ENCODE assay signal across 17 mouse cellular contexts in genomic region chr3:36202932-36203331, GRCm38 (mm10). TPM values are rescaled to one million over a fixed set of nuclear protein-coding genes. Genes with fewer than 3 reads are reported as not detected.
DNase-seq lines count a peak whose midpoint lies in the region; ATAC-seq and TF ChIP-seq lines count a peak whose summit lies in the region.
"Had no signal": no experiment of that assay in that cellular context is flagged by ENCODE, and none has a peak within 500 bp of the region (broad histone marks: within the 10 kb centered on the region; RNA-seq: fewer than 3 reads in every experiment).

No protein-coding gene starts in this region.

- 66% methylated on average over 7 of the region's 7 CpGs for WGBS in forebrain, embryonic 15.5 days
- 88% methylated on average over 7 of the region's 7 CpGs for WGBS in forebrain, embryonic 10.5 days
- 76% methylated on average over 7 of the region's 7 CpGs for WGBS in midbrain, embryonic 15.5 days

- intact Hi-C loops in left cerebral cortex, postnatal 4 days (cut with DNase I) = no loop called here
- intact Hi-C loops in left cerebral cortex, adult 2 months (cut with DNase I) = no loop called here
- intact Hi-C loops in gastrocnemius, adult 2 months (cut with DNase I) = no loop called here

- H3K27ac ChIP-seq in forebrain, embryonic 15.5 days (replicated peaks) = no peak overlapping the region
- no peak overlapping the region for H3K27ac ChIP-seq in forebrain, embryonic 10.5 days
- H3K27ac ChIP-seq in left cerebral cortex, adult 2 months = peak overlapping the region; percentile 24; the same call in 1 of the 2 replicates
- H3K27ac ChIP-seq in midbrain, embryonic 15.5 days = no peak overlapping the region
- H3K27ac ChIP-seq in gastrocnemius, adult 2 months = no peak overlapping the region
- H3K27ac ChIP-seq: heart, embryonic 13.5 days; hindbrain, embryonic 14.5 days; liver, embryonic 13.5 days had no signal

- H3K4me1 ChIP-seq in forebrain, embryonic 15.5 days = no peaks in the 10 kb centered on the region
- H3K4me1 ChIP-seq in forebrain, embryonic 10.5 days = no peaks in the 10 kb centered on the region
- no peaks in the 10 kb centered on the region for H3K4me1 ChIP-seq in midbrain, embryonic 15.5 days
- H3K4me1 ChIP-seq: heart, embryonic 13.5 days; liver, embryonic 13.5 days had no signal

- peak; percentile 84 for ATAC-seq in forebrain, embryonic 15.5 days (replicated peaks)
- no peak for ATAC-seq in midbrain, embryonic 15.5 days (replicated peaks)

- no peak overlapping the region for H3K9ac ChIP-seq in forebrain, embryonic 15.5 days (replicated peaks)
- no peak overlapping the region for H3K9ac ChIP-seq in midbrain, embryonic 15.5 days
- H3K9ac ChIP-seq: heart, embryonic 13.5 days; hindbrain, embryonic 14.5 days; liver, embryonic 13.5 days had no signal

- H3K4me3 ChIP-seq in forebrain, embryonic 15.5 days = no peak overlapping the region
- H3K4me3 ChIP-seq in forebrain, embryonic 10.5 days = no peak overlapping the region
- no peak overlapping the region for H3K4me3 ChIP-seq in left cerebral cortex, adult 2 months
- no peak overlapping the region for H3K4me3 ChIP-seq in midbrain, embryonic 15.5 days
- H3K4me3 ChIP-seq in gastrocnemius, adult 2 months = no peak overlapping the region
- H3K4me3 ChIP-seq: heart, embryonic 13.5 days; liver, embryonic 13.5 days had no signal

- no peak overlapping the region for H3K4me2 ChIP-seq in forebrain, embryonic 15.5 days (replicated peaks)
- no peak overlapping the region for H3K4me2 ChIP-seq in midbrain, embryonic 15.5 days
- H3K4me2 ChIP-seq: heart, embryonic 13.5 days; hindbrain, embryonic 14.5 days; liver, embryonic 13.5 days; midbrain, embryonic 11.5 days had no signal

- no peak for TF ChIP-seq CTCF in left cerebral cortex, adult 2 months (IDR thresholded peaks at IDR 0.05)
- TF ChIP-seq CTCF in gastrocnemius, adult 2 months (IDR thresholded peaks at IDR 0.05) = no peak

- H3K9me3 ChIP-seq in forebrain, embryonic 15.5 days = no peaks in the 10 kb centered on the region
- no peaks in the 10 kb centered on the region for H3K9me3 ChIP-seq in forebrain, embryonic 10.5 days
- H3K9me3 ChIP-seq in midbrain, embryonic 15.5 days = no peaks in the 10 kb centered on the region
- H3K9me3 ChIP-seq: heart, embryonic 13.5 days; liver, embryonic 13.5 days had no signal

- DNase-seq in forebrain, embryonic 10.5 days (ENCODE audit: extremely low spot score, low spot score) = no peak
- DNase-seq in left cerebral cortex, adult 11 months (ENCODE audit: low spot score) = peak; percentile 34
- DNase-seq in left cerebral cortex, postnatal 4 days = no peak
- DNase-seq in Muller cell, postnatal 12 days (ENCODE audit: inconsistent ontology term) = peak; percentile 88
- DNase-seq in left cerebral cortex, adult 2 months (ENCODE audit: extremely low spot score in 1 of 2, low spot score in 2 of 2) = no peak
- DNase-seq in gastrocnemius, adult 2 months = no peak
- DNase-seq: cerebellum, adult 11-12 months; gastrocnemius, postnatal 25 days; kidney, adult 8-10 months; liver, embryonic 13.5 days had no signal

- H3K27me3 ChIP-seq in forebrain, embryonic 15.5 days = no peaks in the 10 kb centered on the region
- H3K27me3 ChIP-seq in forebrain, embryonic 10.5 days (ENCODE audit: poor library complexity, severe bottlenecking) = no peaks in the 10 kb centered on the region
- no peaks in the 10 kb centered on the region for H3K27me3 ChIP-seq in midbrain, embryonic 15.5 days (replicated peaks)
- H3K27me3 ChIP-seq: heart, embryonic 13.5 days; liver, embryonic 13.5 days had no signal

- H3K36me3 ChIP-seq in forebrain, embryonic 15.5 days = no peaks in the 10 kb centered on the region
- no peaks in the 10 kb centered on the region for H3K36me3 ChIP-seq in forebrain, embryonic 10.5 days (replicated peaks)
- no peaks in the 10 kb centered on the region for H3K36me3 ChIP-seq in midbrain, embryonic 15.5 days (replicated peaks)
- H3K36me3 ChIP-seq: heart, embryonic 13.5 days; liver, embryonic 13.5 days had no signal

RNA-seq across cellular contexts. Expression of gene Qrfpr, which starts 19.2 kb away (rescaled TPM):
- polyA plus RNA-seq in forebrain, embryonic 15.5 days (2015; fragmentation: Nextera tagmentation; extraction: Ambion mirVana) = 2.1 and 3.0 TPM in 2 replicates
- 0.18 and 0.38 TPM in 2 replicates for polyA plus RNA-seq in forebrain, embryonic 10.5 days (2016; fragmentation: Nextera tagmentation; extraction: Ambion mirVana)
- under 1 TPM; 0.66 to 0.83 TPM for total RNA-seq in left cerebral cortex, postnatal 4 days (2021)
- 1 to 10 TPM; 4.6 to 4.7 TPM for total RNA-seq in left cerebral cortex, adult 2 months (2021)
- polyA plus RNA-seq in midbrain, embryonic 15.5 days (2015; fragmentation: Nextera tagmentation; extraction: Ambion mirVana) = 0.89 and 1.7 TPM in 2 replicates
- total RNA-seq in gastrocnemius, adult 2 months (2021) = not detected
- total RNA-seq: adrenal gland, postnatal 4 days; ES-E14; gastrocnemius, postnatal 25 days had no signal
- polyA plus RNA-seq: liver, embryonic 13.5 days; midbrain, embryonic 11.5 days had no signal

RNA-seq across cellular contexts. Expression of gene D3Ertd254e, which starts 52.1 kb away (rescaled TPM):
- polyA plus RNA-seq in forebrain, embryonic 15.5 days (2015; fragmentation: Nextera tagmentation; extraction: Ambion mirVana) = 13.6 and 16.6 TPM in 2 replicates
- polyA plus RNA-seq in forebrain, embryonic 10.5 days (2016; fragmentation: Nextera tagmentation; extraction: Ambion mirVana) = 7.7 and 8.4 TPM in 2 replicates
- total RNA-seq in left cerebral cortex, postnatal 4 days (2021) = 10 to 100 TPM; 23.2 to 23.4 TPM
- 10 to 100 TPM; 17.7 to 19.6 TPM for total RNA-seq in left cerebral cortex, adult 2 months (2021)
- polyA plus RNA-seq in midbrain, embryonic 15.5 days (2015; fragmentation: Nextera tagmentation; extraction: Ambion mirVana) = 16.3 and 18.0 TPM in 2 replicates
- 1 to 10 TPM; 2.1 to 2.3 TPM for total RNA-seq in gastrocnemius, adult 2 months (2021)

Comparison
In these comparisons a context has a peak if more than half of its experiments do, and no peak if none do; other contexts are left out.
1. DNase-seq: peak in left cerebral cortex, adult 11 months (single experiment) and Muller cell, postnatal 12 days (single experiment); none in forebrain, embryonic 10.5 days (single experiment), left cerebral cortex, postnatal 4 days (single experiment), left cerebral cortex, adult 2 months (0 of 2) and gastrocnemius, adult 2 months (single experiment).
2. RNA of gene D3Ertd254e, which starts 52.1 kb away (total RNA-seq): 23.2 to 23.4 TPM in left cerebral cortex, postnatal 4 days and 17.7 to 19.6 TPM in left cerebral cortex, adult 2 months; 2.1 to 2.3 TPM in gastrocnemius, adult 2 months; every median in the first group is over 4 times any median in the second.